Mouse (Mus musculus): Measurements from ENCODE around the gene 1700021F05Rik. TPM values are rescaled to one million over a fixed set of nuclear protein-coding genes. Genes with fewer than 3 reads are reported as not detected.

Gene 1700021F05Rik
- polyA plus RNA-seq, 1 experiment from 2014 or later, result 55.6 TPM

Other genes starting within 250 kb of the 1700021F05Rik start
- gene Bend3, start 62.2 kb downstream of the 1700021F05Rik start, polyA plus RNA-seq (2016; fragmentation: Nextera tagmentation; extraction: Ambion mirVana), result 5.8 and 5.9 TPM in 2 replicates
- 12.8 and 14.1 TPM in 2 replicates for gene Gm9803, start 16.9 kb downstream of the 1700021F05Rik start, polyA plus RNA-seq (2016; fragmentation: Nextera tagmentation; extraction: Ambion mirVana)
- gene Cd24a, start 37.3 kb upstream of the 1700021F05Rik start, polyA plus RNA-seq (2016; fragmentation: Nextera tagmentation; extraction: Ambion mirVana), result 612 and 635 TPM in 2 replicates